Mouse (Mus musculus): ENCODE measurements around the gene Slx1b. TPM values are rescaled to one million over a fixed set of nuclear protein-coding genes. Genes with fewer than 3 reads are reported as not detected.

Gene Slx1b
- polyA plus RNA-seq, 1 experiment from 2014 or later, result 18.0 TPM

DNA sequence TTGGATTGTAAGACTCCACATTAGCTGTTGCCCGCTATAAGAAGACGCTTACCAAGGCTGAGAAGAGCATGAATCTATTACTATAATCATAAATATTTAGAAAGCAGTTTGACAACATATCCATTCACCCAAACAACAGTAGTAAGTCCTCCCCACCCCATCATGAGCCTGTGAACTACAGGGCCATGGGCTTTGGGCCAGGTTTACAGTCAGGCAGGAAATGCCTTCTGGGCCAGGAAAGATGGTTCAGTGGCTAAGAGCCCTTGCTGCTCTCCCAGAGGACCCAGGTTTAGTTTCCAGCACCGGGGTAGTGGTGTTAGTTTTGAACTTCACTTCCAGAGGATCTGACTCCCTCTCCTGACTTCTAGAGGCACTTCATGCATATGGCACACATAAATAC is 22.0 kb upstream of the Slx1b start:
- no peak for ATAC-seq (replicated peaks)
- H3K4me1 ChIP-seq, result no peaks in the 10 kb centered on the region
- no peaks in the 10 kb centered on the region for H3K27me3 ChIP-seq
- no peak overlapping the region for H3K9ac ChIP-seq (replicated peaks)
- no peaks in the 10 kb centered on the region for H3K36me3 ChIP-seq
- 95% methylated on average over 3 of the region's 3 CpGs for WGBS
- H3K27ac ChIP-seq (replicated peaks), result no peak overlapping the region
- no peak overlapping the region for H3K4me3 ChIP-seq
- no peak overlapping the region for H3K4me2 ChIP-seq (replicated peaks)
- no peaks in the 10 kb centered on the region for H3K9me3 ChIP-seq

DNA sequence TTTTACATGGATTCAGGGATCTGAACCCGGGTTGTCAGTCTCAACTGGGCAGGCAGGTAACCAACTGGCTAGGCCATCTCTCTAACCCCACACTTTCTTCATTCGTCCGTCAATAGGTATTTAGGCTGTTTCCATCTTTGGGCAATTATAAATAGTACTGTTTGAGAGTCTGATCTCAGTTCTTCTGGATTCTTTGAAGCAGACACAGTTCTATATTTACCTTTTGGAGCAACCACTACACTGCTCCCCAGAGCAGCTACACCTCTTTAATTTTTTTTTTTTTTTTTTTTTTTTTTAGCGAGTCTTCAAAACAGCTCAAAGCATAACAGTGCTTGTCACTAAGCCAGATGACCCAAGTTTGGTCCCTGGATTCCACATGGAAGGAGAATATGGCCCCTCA is 20.1 kb upstream of the Slx1b start:
- ATAC-seq (replicated peaks), result no peak
- 80% methylated on average over 4 of the region's 4 CpGs for WGBS
- H3K4me3 ChIP-seq, result no peak overlapping the region
- H3K27ac ChIP-seq (replicated peaks), result no peak overlapping the region
- no peaks in the 10 kb centered on the region for H3K4me1 ChIP-seq
- no peak overlapping the region for H3K9ac ChIP-seq (replicated peaks)
- no peaks in the 10 kb centered on the region for H3K36me3 ChIP-seq
- no peaks in the 10 kb centered on the region for H3K9me3 ChIP-seq
- H3K27me3 ChIP-seq, result no peaks in the 10 kb centered on the region
- no peak overlapping the region for H3K4me2 ChIP-seq (replicated peaks)

DNA sequence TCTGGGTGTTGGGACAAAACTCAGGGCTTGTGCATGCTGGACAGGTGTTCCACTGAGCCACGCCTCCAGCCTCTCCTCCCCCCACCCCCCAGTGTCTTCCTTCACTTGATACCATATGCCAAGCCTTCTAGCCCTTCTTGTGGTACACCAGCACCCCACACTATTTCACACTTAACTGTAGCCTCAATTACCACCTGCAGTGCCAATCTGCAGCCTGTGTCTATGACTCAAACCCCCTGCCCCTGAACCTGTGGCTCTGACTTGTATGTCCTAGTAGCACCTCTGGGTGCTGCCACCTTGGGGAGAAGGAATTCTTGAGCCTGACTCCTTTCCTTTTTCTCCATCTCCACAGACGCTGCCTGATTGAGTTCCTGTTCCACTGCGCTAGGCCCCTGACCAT is 16.3 kb upstream of the Slx1b start:
- Histone ChIP-seq H3K27me3 (no peaks in the 10 kb centered on the region), H3K9me3 (no peaks in the 10 kb centered on the region), H3K9ac (replicated peaks) (no peak overlapping the region), H3K27ac (replicated peaks) (no peak overlapping the region), H3K4me3 (no peak overlapping the region), H3K4me2 (replicated peaks) (no peak overlapping the region), H3K4me1 (no peaks in the 10 kb centered on the region), H3K36me3 (no peaks in the 10 kb centered on the region)
- no peak for ATAC-seq (replicated peaks)
- WGBS, result 80% methylated on average over 3 of the region's 3 CpGs

GRCm38 (mm10) chr7:126710266-126710665 is 14.7 kb upstream of the Slx1b start:
- Histone ChIP-seq H3K36me3 (no peaks in the 10 kb centered on the region), H3K27ac (replicated peaks) (no peak overlapping the region)

GRCm38 (mm10) chr7:126708175-126708952 is 12.8 kb upstream of the Slx1b start:
- no peak overlapping the region for H3K9ac ChIP-seq (replicated peaks)
- no peak overlapping the region for H3K4me2 ChIP-seq (replicated peaks)
- no peaks in the 10 kb centered on the region for H3K27me3 ChIP-seq
- 89% methylated on average over 10 of the region's 10 CpGs for WGBS
- peaks cover 19% of the 10 kb centered on the region for H3K4me1 ChIP-seq
- no peak for ATAC-seq (replicated peaks)
- no peaks in the 10 kb centered on the region for H3K9me3 ChIP-seq
- no peak overlapping the region for H3K4me3 ChIP-seq
- H3K27ac ChIP-seq (replicated peaks), result no peak overlapping the region
- H3K36me3 ChIP-seq, result no peaks in the 10 kb centered on the region

More at GRCm38 (mm10) chr7:126710266-126710665, 14.7 kb upstream of the Slx1b start:
- H3K27me3 ChIP-seq, result no peaks in the 10 kb centered on the region
- H3K4me1 ChIP-seq, result peaks cover under 1% of the 10 kb centered on the region; the same call in 1 of the 2 replicates
- WGBS, result 78% methylated on average over 4 of the region's 4 CpGs
- no peak overlapping the region for H3K4me3 ChIP-seq
- no peak overlapping the region for H3K9ac ChIP-seq (replicated peaks)
- no peaks in the 10 kb centered on the region for H3K9me3 ChIP-seq
- ATAC-seq (replicated peaks), result no peak
- no peak overlapping the region for H3K4me2 ChIP-seq (replicated peaks)

GRCm38 (mm10) chr7:126707442-126708174 is 12.0 kb upstream of the Slx1b start, which contains the start of gene Coro1a:
Coro1a (minus strand) TSS chr7:126707787.
- H3K4me3 ChIP-seq, result no peak within 1 kb of the TSS
- no peak within 1 kb of the TSS for H3K9ac ChIP-seq (replicated peaks)
- H3K27ac ChIP-seq (replicated peaks), result no peak within 1 kb of the TSS
- peaks cover 27% of the 10 kb centered on the region for H3K4me1 ChIP-seq
- no peaks in the 10 kb centered on the region for H3K36me3 ChIP-seq
- 91% methylated on average over 19 of the region's 19 CpGs for WGBS
- ATAC-seq (replicated peaks), result no peak
- no peaks in the 10 kb centered on the region for H3K9me3 ChIP-seq
- H3K27me3 ChIP-seq, result no peaks in the 10 kb centered on the region
- no peak within 1 kb of the TSS for H3K4me2 ChIP-seq (replicated peaks)

DNA sequence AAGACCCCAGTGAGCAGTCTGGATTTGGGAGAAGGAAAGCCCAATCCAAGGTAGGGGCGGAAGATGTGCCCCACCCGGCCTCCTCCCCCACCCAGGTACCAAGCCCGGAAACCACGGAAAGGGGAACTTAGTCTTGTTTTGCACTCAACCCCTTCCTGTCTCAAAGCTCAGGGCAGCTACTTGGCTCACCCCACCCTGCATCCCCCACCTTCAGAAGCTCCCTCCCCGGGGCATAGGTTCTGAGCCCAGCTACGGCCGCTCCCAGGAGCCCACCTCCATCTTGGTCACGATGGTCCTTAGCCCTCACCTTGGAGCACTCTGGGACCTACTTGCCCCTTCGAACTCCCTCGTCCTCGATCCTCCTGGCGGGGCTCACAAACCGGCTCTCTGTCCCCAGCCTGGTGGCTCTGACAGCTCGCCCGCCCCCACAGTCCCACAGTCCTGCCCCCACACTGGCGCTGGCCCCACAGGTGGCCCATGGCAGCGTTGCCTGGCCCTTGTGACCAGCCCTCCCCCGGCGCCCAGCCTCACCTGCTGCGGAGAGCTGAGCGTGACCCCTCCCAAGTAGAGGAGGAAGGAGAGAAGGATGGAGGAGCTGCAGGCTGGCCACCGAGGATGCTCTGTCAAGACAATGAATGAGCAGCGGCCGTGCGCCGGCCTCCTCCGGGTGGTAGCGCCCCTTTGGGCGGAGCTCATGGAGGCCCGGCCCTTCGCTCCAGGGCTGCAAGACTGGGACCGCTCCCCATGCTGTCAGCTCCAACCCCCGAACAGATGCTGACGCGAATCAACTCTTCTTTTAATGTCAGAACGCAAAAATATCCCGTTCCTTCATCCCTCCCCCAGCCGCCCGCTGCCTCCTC is 8.8 kb upstream of the Slx1b start:
- Histone ChIP-seq H3K4me2 (replicated peaks) (peak overlapping the region; percentile 95), H3K27me3 (no peaks in the 10 kb centered on the region), H3K36me3 (peaks cover 12% of the 10 kb centered on the region), H3K4me3 (peak overlapping the region; percentile 91), H3K9me3 (no peaks in the 10 kb centered on the region), H3K9ac (replicated peaks) (peak overlapping the region; percentile 91), H3K4me1 (peaks cover 45% of the 10 kb centered on the region), H3K27ac (replicated peaks) (peak overlapping the region; percentile 83)
- peak; percentile 86 for ATAC-seq (replicated peaks)
- WGBS, result 2% methylated on average over 39 of the region's 39 CpGs

GRCm38 (mm10) chr7:126703757-126704077 is 8.1 kb upstream of the Slx1b start:
- ATAC-seq (replicated peaks), result peak; percentile 30; the same call in 1 of the 2 replicates
- no peaks in the 10 kb centered on the region for H3K9me3 ChIP-seq
- H3K9ac ChIP-seq (replicated peaks), result peak overlapping the region; percentile 91
- H3K27ac ChIP-seq (replicated peaks), result peak overlapping the region; percentile 83
- peaks cover 45% of the 10 kb centered on the region for H3K4me1 ChIP-seq
- peak overlapping the region; percentile 91 for H3K4me3 ChIP-seq
- peak overlapping the region; percentile 95 for H3K4me2 ChIP-seq (replicated peaks)
- WGBS, result 16% methylated on average over 7 of the region's 7 CpGs
- H3K36me3 ChIP-seq, result peaks cover 19% of the 10 kb centered on the region
- H3K27me3 ChIP-seq, result no peaks in the 10 kb centered on the region

GRCm38 (mm10) chr7:126702861-126703756 is 7.5 kb upstream of the Slx1b start:
- Histone ChIP-seq H3K4me2 (replicated peaks) (peak overlapping the region; percentile 95), H3K9ac (replicated peaks) (peak overlapping the region; percentile 91), H3K27ac (replicated peaks) (peak overlapping the region; percentile 83), H3K36me3 (peaks cover 19% of the 10 kb centered on the region), H3K27me3 (no peaks in the 10 kb centered on the region), H3K4me1 (peaks cover 45% of the 10 kb centered on the region), H3K9me3 (no peaks in the 10 kb centered on the region), H3K4me3 (peak overlapping the region; percentile 91)
- ATAC-seq (replicated peaks), result no peak
- 81% methylated on average over 12 of the region's 12 CpGs for WGBS

DNA sequence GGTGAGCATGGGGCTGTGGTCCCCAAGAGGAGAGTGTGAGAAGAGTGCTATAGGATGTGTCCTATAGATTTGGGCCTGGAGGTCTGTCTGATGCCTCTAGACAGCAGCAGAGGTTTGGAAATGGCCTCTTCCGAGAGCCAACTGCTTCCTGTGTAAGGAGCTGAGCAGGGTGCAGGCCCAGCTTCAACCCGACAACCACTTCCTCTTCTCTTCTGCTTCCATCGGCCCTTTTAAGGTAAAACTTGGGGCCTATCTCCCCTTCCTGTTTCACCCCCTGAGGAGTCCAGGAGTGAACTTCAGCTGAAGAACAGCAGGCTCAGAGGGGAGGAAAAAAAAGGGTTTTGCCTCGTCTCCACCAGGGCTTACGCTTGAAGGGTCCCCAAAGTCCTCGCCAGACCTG is 6.8 kb upstream of the Slx1b start:
- WGBS, result 84% methylated on average over 6 of the region's 6 CpGs
- peaks cover 48% of the 10 kb centered on the region for H3K4me1 ChIP-seq
- H3K4me2 ChIP-seq (replicated peaks), result peak overlapping the region; percentile 95
- no peaks in the 10 kb centered on the region for H3K27me3 ChIP-seq
- ATAC-seq (replicated peaks), result no peak
- peaks cover 19% of the 10 kb centered on the region for H3K36me3 ChIP-seq
- H3K9ac ChIP-seq (replicated peaks), result peak overlapping the region; percentile 91; the same call in 1 of the 2 replicates
- no peaks in the 10 kb centered on the region for H3K9me3 ChIP-seq
- H3K27ac ChIP-seq (replicated peaks), result no peak overlapping the region
- no peak overlapping the region for H3K4me3 ChIP-seq

Data from forebrain, embryonic 15.5 days (tissue).